Mouse (Mus musculus) neural tube, embryonic 15.5 days (tissue): ENCODE results near the gene Cpsf4. TPM values are rescaled to one million over a fixed set of nuclear protein-coding genes. Genes with fewer than 3 reads are reported as not detected.

ENCODE experiments used
- ATAC-seq: fragments of 200-750 bp; cut with Nextera tagmentation; 2 replicates; pipeline ENCODE4 v1.8.0; 2017; ENCODE audit warnings: mild to moderate bottlenecking, moderate TSS enrichment, moderate library complexity; ENCODE audit not compliant: low FRiP score
- H3K27ac ChIP-seq: fragments of 300-500 bp; sonication (generic); replicated peaks from 2 replicates; pipeline ENCODE4 v1.5.1; 2015; ENCODE audit warnings: mild to moderate bottlenecking, inconsistent platforms
- H3K27me3 ChIP-seq: fragments of 300-500 bp; sonication (generic); replicated peaks from 2 replicates; pipeline ENCODE4 v1.6.1; 2015; ENCODE audit warnings: inconsistent platforms
- H3K36me3 ChIP-seq: fragments of 300-500 bp; sonication (generic); 2 replicates; pipeline ENCODE4 v1.6.1; 2015; ENCODE audit warnings: inconsistent platforms
- H3K4me1 ChIP-seq: fragments of 300-500 bp; sonication (generic); 2 replicates; pipeline ENCODE4 v1.6.1; 2015; ENCODE audit warnings: inconsistent platforms
- H3K4me2 ChIP-seq: fragments of 300-500 bp; sonication (generic); 2 replicates; pipeline ENCODE4 v1.6.1; 2015; ENCODE audit warnings: inconsistent platforms, mild to moderate bottlenecking, moderate library complexity
- H3K4me3 ChIP-seq: fragments of 300-500 bp; sonication (generic); replicated peaks from 2 replicates; pipeline ENCODE4 v1.5.1; 2015; ENCODE audit warnings: mild to moderate bottlenecking, inconsistent platforms
- H3K9ac ChIP-seq: fragments of 300-500 bp; sonication (generic); replicated peaks from 2 replicates; pipeline ENCODE4 v1.6.1; 2015; ENCODE audit warnings: mild to moderate bottlenecking, inconsistent platforms
- H3K9me3 ChIP-seq: fragments of 300-500 bp; sonication (generic); replicated peaks from 2 replicates; pipeline ENCODE4 v1.6.1; 2016; ENCODE audit warnings: inconsistent platforms
- WGBS: fragments of 180-500 bp; shearing (Covaris S2); methylation state at CpG from one replicate; pipeline ENCODE4 v1.1.7; 2015; ENCODE audit warnings: mixed read lengths; 5-methylcytosine and 5-hydroxymethylcytosine counted together
- polyA plus RNA-seq: library from polyadenylated mRNA; unstranded; fragments of >200 nt; fragmentation: Nextera tagmentation; extraction: Ambion mirVana; gene quantifications from 2 replicates; pipeline ENCODE4 v1.2.1, GENCODE M21; 2015

Cpsf4 gene
- polyA plus RNA-seq, 1 experiment from 2014 or later: 49.7 TPM

DNA sequence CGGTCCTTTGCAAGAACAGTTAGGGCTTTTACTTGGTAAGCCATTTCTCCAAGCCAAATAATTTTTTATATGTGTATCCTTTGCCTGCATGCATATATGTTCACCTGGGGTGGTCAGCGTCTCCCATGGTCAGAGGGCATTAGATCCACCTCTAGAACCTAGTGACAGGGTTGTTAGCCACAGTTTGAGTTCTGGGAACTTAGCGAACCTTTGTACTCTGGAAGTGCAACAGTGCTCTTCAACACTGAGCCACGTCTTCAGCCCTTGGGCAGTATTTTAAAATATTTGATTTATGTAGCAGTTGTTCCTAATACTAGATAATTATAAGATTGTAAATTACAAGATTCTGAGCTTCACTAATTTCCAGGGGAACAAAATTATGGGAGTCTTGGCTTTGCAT, 63.6 kb downstream of the Cpsf4 start:
- Histone ChIP-seq H3K27ac (peak overlapping the region; percentile 94; the same call in 1 of the 2 replicates), H3K9ac (no peak overlapping the region; the same call in 1 of the 2 replicates), H3K4me3 (peak overlapping the region; percentile 75)

GRCm38 (mm10) chr5:145231367-145231871, 64.4 kb downstream of the Cpsf4 start, which contains the start of gene Zfp655:
Gene Zfp655 (plus strand): TSS chr5:145231715.
- under 1% methylated on average over 42 of the region's 42 CpGs for WGBS
- peaks cover 25% of the 10 kb centered on the region for H3K36me3 ChIP-seq
- peak within 1 kb of the TSS; percentile 81 for H3K4me2 ChIP-seq
- no peaks in the 10 kb centered on the region for H3K27me3 ChIP-seq
- H3K4me1 ChIP-seq: peaks cover 24% of the 10 kb centered on the region
- H3K27ac ChIP-seq: peak within 1 kb of the TSS; percentile 94
- H3K9ac ChIP-seq: peak within 1 kb of the TSS; percentile 96
- peak within 1 kb of the TSS; percentile 75 for H3K4me3 ChIP-seq
- peak; percentile 97 for ATAC-seq
- H3K9me3 ChIP-seq: no peaks in the 10 kb centered on the region

More for the DNA sequence above, 63.6 kb downstream of the Cpsf4 start:
- no peaks in the 10 kb centered on the region for H3K27me3 ChIP-seq
- H3K4me1 ChIP-seq: peaks cover 24% of the 10 kb centered on the region
- H3K36me3 ChIP-seq: peaks cover 20% of the 10 kb centered on the region
- 82% methylated on average over 4 of the region's 4 CpGs for WGBS
- no peak for ATAC-seq
- H3K4me2 ChIP-seq: peak overlapping the region; percentile 81
- no peaks in the 10 kb centered on the region for H3K9me3 ChIP-seq

Other genes starting within 250 kb of the Cpsf4 start
- 22.4 and 23.7 TPM in 2 replicates for gene Smurf1, start 201.4 kb upstream of the Cpsf4 start, polyA plus RNA-seq
- gene Gm4871, start 134.5 kb upstream of the Cpsf4 start, polyA plus RNA-seq: not detected in 2 replicates
- not detected in 2 replicates for gene 1700018F24Rik, start 124.2 kb upstream of the Cpsf4 start, polyA plus RNA-seq
- gene Arpc1a, start 83.4 kb upstream of the Cpsf4 start, polyA plus RNA-seq: 218 and 232 TPM in 2 replicates
- not detected in 2 replicates for gene Kpna7, start 83.2 kb upstream of the Cpsf4 start, polyA plus RNA-seq
- 82.4 and 204 TPM in 2 replicates for gene Arpc1b, start 53.0 kb upstream of the Cpsf4 start, polyA plus RNA-seq
- 97.0 and 115 TPM in 2 replicates for gene Pdap1, start 27.0 kb upstream of the Cpsf4 start, polyA plus RNA-seq
- gene Bud31, start 26.9 kb upstream of the Cpsf4 start, polyA plus RNA-seq: 183 and 184 TPM in 2 replicates
- 18.8 and 21.2 TPM in 2 replicates for gene Ptcd1, start 105 bp upstream of the Cpsf4 start, polyA plus RNA-seq
- gene Atp5j2, start 24.8 kb downstream of the Cpsf4 start, polyA plus RNA-seq: 724 and 793 TPM in 2 replicates
- 12.8 and 14.4 TPM in 2 replicates for gene Zkscan14, start 34.7 kb downstream of the Cpsf4 start, polyA plus RNA-seq
- gene Zkscan5, start 37.3 kb downstream of the Cpsf4 start, polyA plus RNA-seq: 12.5 and 12.9 TPM in 2 replicates
- 28.1 and 29.8 TPM in 2 replicates for gene Zfp655, start 64.5 kb downstream of the Cpsf4 start, polyA plus RNA-seq
- gene Zscan25, start 113.3 kb downstream of the Cpsf4 start, polyA plus RNA-seq: 0.55 and 0.57 TPM in 2 replicates
- gene Cyp3a57, start 178.1 kb downstream of the Cpsf4 start, polyA plus RNA-seq: not detected in 2 replicates